Mouse (Mus musculus) MEL (cell line): ENCODE results near the gene Ndufb7. TPM values are rescaled to one million over a fixed set of nuclear protein-coding genes. Genes with fewer than 3 reads are reported as not detected.

Experiments
- DNase-seq: peaks from one replicate; pipeline ENCODE4 v3.0.0; 2011; ENCODE audit warnings: low read depth, low spot score
- H3K27ac ChIP-seq: 2 replicates; pipeline ENCODE4 v1.5.1; 2012; ENCODE audit warnings: low read depth, mild to moderate bottlenecking, control low read depth, low read length, moderate library complexity; ENCODE audit not compliant: control insufficient read depth
- H3K27me3 ChIP-seq, 2 experiments: fragments of 150-350 bp in 1 of 2; sonication (generic) in 1 of 2; 2 replicates each; pipeline ENCODE4 v1.6.1; 2012; ENCODE audit warnings: low read length in 2 of 2, mild to moderate bottlenecking in 2 of 2, improper control_type of control experiment in 1 of 2, moderate library complexity in 1 of 2; ENCODE audit not compliant: insufficient read depth in 2 of 2, control insufficient read depth in 1 of 2
- H3K36me3 ChIP-seq, 2 experiments: 2 replicates each; pipeline ENCODE4 v1.6.1; 2012 to 2014; ENCODE audit warnings: low read length in 2 of 2, improper control_type of control experiment in 1 of 2, inconsistent platforms in 1 of 2, mild to moderate bottlenecking in 1 of 2; ENCODE audit not compliant: insufficient read depth in 2 of 2, control insufficient read depth in 1 of 2
- H3K4me1 ChIP-seq, 2 experiments: fragments of 150-350 bp in 1 of 2; sonication (generic) in 1 of 2; 2 replicates each; pipeline ENCODE4 v1.6.1; 2012; ENCODE audit warnings: low read length in 2 of 2, improper control_type of control experiment in 1 of 2, mild to moderate bottlenecking in 1 of 2; ENCODE audit not compliant: insufficient read depth in 2 of 2, control insufficient read depth in 1 of 2
- H3K4me3 ChIP-seq, 2 experiments: fragments of 150-350 bp in 1 of 2; sonication (generic) in 1 of 2; 2 replicates each; pipeline ENCODE4 v1.5.1; 2012; ENCODE audit warnings: low read depth in 2 of 2, low read length in 2 of 2, mild to moderate bottlenecking in 2 of 2, moderate library complexity in 2 of 2, control low read depth in 1 of 2, improper control_type of control experiment in 1 of 2; ENCODE audit not compliant: control insufficient read depth in 1 of 2, insufficient read depth in 1 of 2
- H3K79me2 ChIP-seq: 2 replicates; pipeline ENCODE4 v1.6.1; 2012; ENCODE audit warnings: mild to moderate bottlenecking, low read length, moderate library complexity; ENCODE audit not compliant: control insufficient read depth, poor library complexity, insufficient read depth
- H3K9ac ChIP-seq: 2 replicates; pipeline ENCODE4 v1.6.1; 2012; ENCODE audit warnings: low read depth, mild to moderate bottlenecking, control low read depth, low read length, moderate library complexity; ENCODE audit not compliant: control insufficient read depth, poor library complexity, severe bottlenecking
- H3K9me3 ChIP-seq: fragments of 150-350 bp; sonication (generic); replicated peaks from 2 replicates; pipeline ENCODE4 v1.6.1; 2012; ENCODE audit warnings: mild to moderate bottlenecking, low read length, improper control_type of control experiment, moderate library complexity; ENCODE audit not compliant: insufficient read depth
- ELF1 ChIP-seq: IDR thresholded peaks from 2 replicates; pipeline ENCODE4 v1.6.1; 2014; ENCODE audit warnings: low read depth, mild to moderate bottlenecking, inconsistent platforms, low read length, improper control_type of control experiment, moderate library complexity
- GABPA ChIP-seq: IDR thresholded peaks from 2 replicates; pipeline ENCODE4 v1.6.1; 2012; ENCODE audit warnings: low read depth, mild to moderate bottlenecking, inconsistent platforms, low read length, improper control_type of control experiment, moderate library complexity
- GATA1 ChIP-seq: IDR thresholded peaks from 2 replicates; pipeline ENCODE4 v1.6.1; 2011; ENCODE audit warnings: low read depth, low read length, improper control_type of control experiment
- MAFK ChIP-seq: IDR thresholded peaks from 2 replicates; pipeline ENCODE4 v1.6.1; 2011; ENCODE audit warnings: low read depth, mild to moderate bottlenecking, low read length, improper control_type of control experiment, borderline replicate concordance
- NRF1 ChIP-seq: IDR thresholded peaks from 2 replicates; pipeline ENCODE4 v1.6.1; 2014; ENCODE audit warnings: low read depth, mild to moderate bottlenecking, inconsistent platforms, low read length, improper control_type of control experiment, moderate library complexity; ENCODE audit not compliant: poor library complexity, insufficient read depth, severe bottlenecking
- ZC3H11A ChIP-seq: IDR thresholded peaks from 2 replicates; pipeline ENCODE4 v1.6.1; 2012; ENCODE audit warnings: low read depth, mild to moderate bottlenecking, inconsistent platforms, low read length, improper control_type of control experiment
- ZNF384 ChIP-seq: IDR thresholded peaks from 2 replicates; pipeline ENCODE4 v1.6.1; 2012; ENCODE audit warnings: low read depth, mild to moderate bottlenecking, inconsistent platforms, low read length, improper control_type of control experiment
- polyA plus RNA-seq, 2 experiments: library from polyadenylated mRNA; stranded (reverse) in 1 of 2; unstranded in 1 of 2; fragments of >175 nt in 1 of 2; fragments of >200 nt in 1 of 2; gene quantifications; 2 replicates each; pipeline versions ENCODE4 v1.2.1 to v1.2.4; 2012; ENCODE audit warnings: low replicate concordance in 2 of 2, low read depth in 1 of 2; ENCODE audit not compliant: insufficient read length in 2 of 2, insufficient read depth in 1 of 2, missing spikeins in 1 of 2
- total RNA-seq: library from RNA; depleted of rRNA; stranded (reverse); fragments of 300-350 nt; gene quantifications from 2 replicates; pipeline ENCODE4 v1.2.3, GENCODE M21; 2012; rRNA removed

Ndufb7 gene
- total and polyA plus RNA-seq, 3 experiments = 194 to 311 TPM; not detected in 1

DNA sequence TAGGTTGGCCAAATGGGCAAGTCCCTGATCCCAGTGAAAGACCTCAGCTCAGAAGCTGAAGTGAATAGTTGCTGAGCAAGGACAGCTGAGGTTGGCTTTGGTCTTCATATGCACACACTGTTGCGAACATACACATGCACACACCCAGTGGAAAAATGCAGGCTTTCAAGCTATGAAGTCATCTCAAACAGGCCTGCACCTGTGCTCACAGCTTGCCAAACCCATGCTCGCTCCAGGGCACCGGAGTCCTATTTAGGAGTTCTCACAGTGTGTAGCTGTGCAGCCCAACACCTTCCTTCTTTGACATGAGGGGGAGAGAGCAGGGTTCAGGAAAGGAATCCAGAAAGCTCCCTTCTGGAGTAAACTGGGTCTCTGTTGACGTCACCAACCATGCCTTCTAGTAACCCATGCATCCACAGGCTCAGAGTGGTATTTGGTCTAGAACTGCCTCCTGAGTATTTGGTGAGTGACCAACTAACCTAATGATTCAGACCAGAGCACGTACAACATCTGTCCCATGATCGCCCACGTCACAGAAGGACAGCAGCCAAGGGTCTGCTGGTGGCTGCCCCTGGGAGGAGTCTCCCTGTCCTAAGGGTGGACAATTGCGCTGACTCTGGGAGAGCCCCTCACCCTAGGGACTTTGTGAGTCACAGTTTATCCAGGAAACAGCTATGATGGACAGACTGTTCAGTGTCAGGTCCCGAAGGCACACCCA is 53.3 kb downstream of the Ndufb7 start:
- Histone ChIP-seq H3K36me3 (peaks cover 0 to 13% of the 10 kb centered on the region in 2 experiments; a peak in 2 of 4 replicates), H3K4me3 (no peak overlapping the region), H3K27ac (no peak overlapping the region), H3K79me2 (no peaks in the 10 kb centered on the region; the same call in 1 of the 2 replicates), H3K4me1 (peaks cover 5 to 19% of the 10 kb centered on the region in 2 experiments), H3K27me3 (no peaks in the 10 kb centered on the region), H3K9me3 (no peaks in the 10 kb centered on the region), H3K9ac (no peak overlapping the region)
- no peak for TF ChIP-seq ELF1
- no peak for TF ChIP-seq GATA1
- TF ChIP-seq GABPA = no peak
- no peak for TF ChIP-seq NRF1
- TF ChIP-seq ZC3H11A = no peak
- no peak for TF ChIP-seq ZNF384
- TF ChIP-seq MAFK = no peak
- no peak for DNase-seq

Other genes starting within 250 kb of the Ndufb7 start
- 3.5 and 4.8 TPM in 2 replicates for gene Elmod2, start 234.2 kb upstream of the Ndufb7 start, total RNA-seq
- gene Elmod2, start 234.2 kb upstream of the Ndufb7 start, polyA plus RNA-seq = 100 to 1,000 TPM in 1 of 2 experiments, 1 to 10 TPM in 1; 4.8 to 138 TPM
- gene Mgat4d, start 218.2 kb upstream of the Ndufb7 start, total RNA-seq = not detected in 2 replicates
- not detected for gene Mgat4d, start 218.2 kb upstream of the Ndufb7 start, polyA plus RNA-seq
- 0.04 TPM in 1 of 2 replicates, not detected in the other for gene Clgn, start 176.8 kb upstream of the Ndufb7 start, total RNA-seq
- gene Clgn, start 176.8 kb upstream of the Ndufb7 start, polyA plus RNA-seq = under 1 TPM in 1 of 2 experiments, not detected in 1; 0.06 TPM
- gene Scoc, start 108.3 kb upstream of the Ndufb7 start, total RNA-seq = 24.4 and 29.5 TPM in 2 replicates
- gene Scoc, start 108.3 kb upstream of the Ndufb7 start, polyA plus RNA-seq = 10 to 100 TPM in 1 of 2 experiments, not detected in 1; 14.7 TPM
- not detected in 2 replicates for gene Olfr370, start 30.9 kb upstream of the Ndufb7 start, total RNA-seq
- gene Olfr370, start 30.9 kb upstream of the Ndufb7 start, polyA plus RNA-seq = under 1 TPM in 1 of 2 experiments, not detected in 1; 0.26 TPM
- gene Tecr, start 41.3 kb downstream of the Ndufb7 start, total RNA-seq = 74.2 and 78.0 TPM in 2 replicates
- gene Tecr, start 41.3 kb downstream of the Ndufb7 start, polyA plus RNA-seq = 100 to 1,000 TPM in 1 of 2 experiments, not detected in 1; 229 TPM
- gene Dnajb1, start 41.5 kb downstream of the Ndufb7 start, total RNA-seq = 38.2 and 43.2 TPM in 2 replicates
- 10 to 100 TPM in 1 of 2 experiments, not detected in 1; 56.6 TPM for gene Dnajb1, start 41.5 kb downstream of the Ndufb7 start, polyA plus RNA-seq
- 34.3 and 38.6 TPM in 2 replicates for gene Gipc1, start 86.0 kb downstream of the Ndufb7 start, total RNA-seq
- gene Gipc1, start 86.0 kb downstream of the Ndufb7 start, polyA plus RNA-seq = 10 to 100 TPM in 1 of 2 experiments, not detected in 1; 70.7 TPM
- 2.6 and 4.0 TPM in 2 replicates for gene Ptger1, start 100.0 kb downstream of the Ndufb7 start, total RNA-seq
- 1 to 10 TPM in 1 of 2 experiments, not detected in 1; 3.1 TPM for gene Ptger1, start 100.0 kb downstream of the Ndufb7 start, polyA plus RNA-seq
- 33.5 and 37.8 TPM in 2 replicates for gene Pkn1, start 132.5 kb downstream of the Ndufb7 start, total RNA-seq
- gene Pkn1, start 132.5 kb downstream of the Ndufb7 start, polyA plus RNA-seq = 10 to 100 TPM; 41.2 to 73.2 TPM
- gene Ddx39, start 148.5 kb downstream of the Ndufb7 start, total RNA-seq = 279 and 361 TPM in 2 replicates
- 100 to 1,000 TPM; 272 to 304 TPM for gene Ddx39, start 148.5 kb downstream of the Ndufb7 start, polyA plus RNA-seq
- gene Adgre5, start 174.7 kb downstream of the Ndufb7 start, total RNA-seq = 16.1 and 18.5 TPM in 2 replicates
- gene Adgre5, start 174.7 kb downstream of the Ndufb7 start, polyA plus RNA-seq = 10 to 100 TPM in 1 of 2 experiments, not detected in 1; 21.4 TPM